Mouse (Mus musculus): ENCODE measurements at regions not wholly inside any gene's neighbourhood (a gene's known extent, or its start where the extent isn't known, plus 50 kb on each side); places are given as distances from the start of the nearest gene placed in this dataset.
A peak's percentile ranks its signal among the peaks of the same experiment; 100 is the strongest.

GRCm38 (mm10) chr1:44388091-44388490, 163.2 kb upstream of the Gulp1 start:
- Histone ChIP-seq H3K27ac (ENCODE audit: low read depth, low read length) (no peak overlapping the region), H3K36me3 (ENCODE audit: control insufficient read depth, insufficient read depth) (no peaks in the 10 kb centered on the region), H3K4me2 (replicated peaks; ENCODE audit: low read depth) (no peak overlapping the region), H3K4me3 (ENCODE audit: low read depth, low read length) (no peak overlapping the region), H3K9ac (ENCODE audit: low read depth, low read length) (no peak overlapping the region), H3K4me1 (replicated peaks; ENCODE audit: control insufficient read depth, insufficient read depth, low read length) (no peaks in the 10 kb centered on the region), H3K27me3 (replicated peaks; ENCODE audit: control insufficient read depth, insufficient read depth, low read length) (no peaks in the 10 kb centered on the region), H3K9me3 (ENCODE audit: control insufficient read depth) (no peaks in the 10 kb centered on the region)
- peak; percentile 89 for ATAC-seq
- 46% methylated on average over 3 of the region's 3 CpGs for WGBS
- TF ChIP-seq CTCF (IDR thresholded peaks at IDR 0.05; ENCODE audit: low read depth) = no peak

DNA sequence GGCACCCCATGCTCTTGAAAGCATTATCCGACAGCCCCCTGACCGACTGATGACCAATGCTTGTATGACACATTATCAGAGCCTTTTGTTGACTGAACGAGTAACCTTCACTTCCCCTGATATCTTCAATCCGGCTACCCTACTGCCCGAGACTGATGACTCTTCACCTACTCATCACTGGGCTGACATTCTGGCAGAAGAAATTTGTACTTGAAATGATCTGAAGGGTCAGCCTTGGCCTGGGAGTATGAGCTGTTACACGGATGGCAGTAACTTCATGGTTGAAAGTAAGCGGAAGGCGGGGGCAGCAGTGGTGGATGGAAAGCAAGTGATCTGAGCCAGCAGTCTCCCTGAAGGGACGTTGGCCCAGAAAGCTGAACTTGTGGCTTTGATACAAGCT, 159.2 kb upstream of the Gulp1 start:
- no peak for TF ChIP-seq CTCF (IDR thresholded peaks at IDR 0.05; ENCODE audit: low read depth)
- no peak overlapping the region for H3K9ac ChIP-seq (ENCODE audit: low read depth, low read length)
- no peak overlapping the region for H3K4me3 ChIP-seq (ENCODE audit: low read depth, low read length)
- no peaks in the 10 kb centered on the region for H3K36me3 ChIP-seq (ENCODE audit: control insufficient read depth, insufficient read depth)
- 82% methylated on average over 9 of the region's 9 CpGs for WGBS
- no peaks in the 10 kb centered on the region for H3K9me3 ChIP-seq (ENCODE audit: control insufficient read depth)
- no peaks in the 10 kb centered on the region for H3K4me1 ChIP-seq (replicated peaks; ENCODE audit: control insufficient read depth, insufficient read depth, low read length)
- H3K27ac ChIP-seq (ENCODE audit: low read depth, low read length) = no peak overlapping the region
- H3K4me2 ChIP-seq (replicated peaks; ENCODE audit: low read depth) = no peak overlapping the region
- no peak for ATAC-seq
- no peaks in the 10 kb centered on the region for H3K27me3 ChIP-seq (replicated peaks; ENCODE audit: control insufficient read depth, insufficient read depth, low read length)

DNA sequence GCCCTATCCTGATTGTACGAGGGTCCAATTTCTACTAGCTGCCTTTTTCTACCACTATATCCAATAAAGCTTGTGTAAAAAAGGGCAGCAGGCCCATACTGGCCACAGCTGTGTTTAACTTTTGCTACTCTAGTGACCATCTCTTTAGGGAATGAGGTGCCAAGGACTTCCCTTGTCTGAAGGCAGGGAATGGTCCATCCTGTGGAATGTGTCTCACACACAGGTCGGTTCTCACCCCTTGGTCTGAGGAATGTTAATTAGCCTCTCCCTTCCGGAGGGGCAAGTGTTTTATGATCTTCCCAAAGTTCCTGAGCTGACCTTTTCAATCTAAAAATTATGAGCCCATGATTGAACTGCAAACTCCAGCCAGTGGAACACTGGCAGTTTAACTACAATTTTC, 155.8 kb upstream of the Gulp1 start:
- Histone ChIP-seq H3K4me2 (replicated peaks; ENCODE audit: low read depth) (no peak overlapping the region), H3K4me1 (replicated peaks; ENCODE audit: control insufficient read depth, insufficient read depth, low read length) (no peaks in the 10 kb centered on the region), H3K36me3 (ENCODE audit: control insufficient read depth, insufficient read depth) (no peaks in the 10 kb centered on the region), H3K9ac (ENCODE audit: low read depth, low read length) (no peak overlapping the region), H3K27me3 (replicated peaks; ENCODE audit: control insufficient read depth, insufficient read depth, low read length) (no peaks in the 10 kb centered on the region), H3K9me3 (ENCODE audit: control insufficient read depth) (no peaks in the 10 kb centered on the region), H3K27ac (ENCODE audit: low read depth, low read length) (no peak overlapping the region), H3K4me3 (ENCODE audit: low read depth, low read length) (no peak overlapping the region)
- no peak for ATAC-seq
- no peak for TF ChIP-seq CTCF (IDR thresholded peaks at IDR 0.05; ENCODE audit: low read depth)
- WGBS = 18% methylated on average over 3 of the region's 3 CpGs

- H3K4me1 ChIP-seq (replicated peaks; ENCODE audit: control insufficient read depth, insufficient read depth, low read length) = no peaks in the 10 kb centered on the region
- no peak overlapping the region for H3K4me2 ChIP-seq (replicated peaks; ENCODE audit: low read depth)
- H3K36me3 ChIP-seq (ENCODE audit: control insufficient read depth, insufficient read depth) = no peaks in the 10 kb centered on the region
- no peak for TF ChIP-seq CTCF (IDR thresholded peaks at IDR 0.05; ENCODE audit: low read depth)
- H3K9ac ChIP-seq (ENCODE audit: low read depth, low read length) = no peak overlapping the region
- WGBS = 72% methylated on average over 2 of the region's 2 CpGs
- no peak for ATAC-seq
- H3K4me3 ChIP-seq (ENCODE audit: low read depth, low read length) = no peak overlapping the region
- H3K27ac ChIP-seq (ENCODE audit: low read depth, low read length) = no peak overlapping the region
- H3K27me3 ChIP-seq (replicated peaks; ENCODE audit: control insufficient read depth, insufficient read depth, low read length) = no peaks in the 10 kb centered on the region
- H3K9me3 ChIP-seq (ENCODE audit: control insufficient read depth) = no peaks in the 10 kb centered on the region
These were observed 153.2 kb upstream of the Gulp1 start for GRCm38 (mm10) chr1:44398066-44398465.

- Histone ChIP-seq H3K36me3 (ENCODE audit: control insufficient read depth, insufficient read depth) (no peaks in the 10 kb centered on the region), H3K27me3 (replicated peaks; ENCODE audit: control insufficient read depth, insufficient read depth, low read length) (no peaks in the 10 kb centered on the region), H3K4me1 (replicated peaks; ENCODE audit: control insufficient read depth, insufficient read depth, low read length) (no peaks in the 10 kb centered on the region), H3K9ac (ENCODE audit: low read depth, low read length) (no peak overlapping the region), H3K9me3 (ENCODE audit: control insufficient read depth) (no peaks in the 10 kb centered on the region), H3K4me3 (ENCODE audit: low read depth, low read length) (no peak overlapping the region), H3K27ac (ENCODE audit: low read depth, low read length) (no peak overlapping the region), H3K4me2 (replicated peaks; ENCODE audit: low read depth) (no peak overlapping the region)
- TF ChIP-seq CTCF (IDR thresholded peaks at IDR 0.05; ENCODE audit: low read depth) = peak; percentile 51
- 61% methylated on average over 2 of the region's 2 CpGs for WGBS
- ATAC-seq = no peak
These were observed 113.5 kb upstream of the Gulp1 start for GRCm38 (mm10) chr1:44437822-44438221.

Data from intestine, postnatal 0 days (tissue).